Mouse (Mus musculus) kidney, embryonic 16.5 days (tissue): ENCODE measurements around the gene Pgr. TPM values are rescaled to one million over a fixed set of nuclear protein-coding genes. Genes with fewer than 3 reads are reported as not detected.
A peak's percentile ranks its signal among the peaks of the same experiment; 100 is the strongest.

Source experiments
- ATAC-seq: fragments of 200-750 bp; cut with Nextera tagmentation; 2 replicates; pipeline ENCODE4 v1.8.0; 2017; ENCODE audit warnings: moderate TSS enrichment; ENCODE audit not compliant: low FRiP score, low TSS enrichment
- H3K27ac ChIP-seq: fragments of 300-500 bp; sonication (generic); 2 replicates; pipeline ENCODE4 v1.5.1; 2014; ENCODE audit warnings: low read length
- H3K27me3 ChIP-seq: fragments of 300-500 bp; sonication (generic); 2 replicates; pipeline ENCODE4 v1.6.1; 2014; ENCODE audit warnings: low read length, control low read depth, mixed read lengths; ENCODE audit not compliant: insufficient read depth
- H3K36me3 ChIP-seq: fragments of 300-500 bp; sonication (generic); 2 replicates; pipeline ENCODE4 v1.6.1; 2014; ENCODE audit warnings: low read length, control low read depth, mixed read lengths; ENCODE audit not compliant: insufficient read depth
- H3K4me1 ChIP-seq: fragments of 300-500 bp; sonication (generic); 2 replicates; pipeline ENCODE4 v1.6.1; 2014; ENCODE audit warnings: low read length, control low read depth, mixed read lengths; ENCODE audit not compliant: insufficient read depth
- H3K4me2 ChIP-seq: fragments of 300-500 bp; sonication (generic); replicated peaks from 2 replicates; pipeline ENCODE4 v1.6.1; 2014; ENCODE audit warnings: low read depth, low read length
- H3K4me3 ChIP-seq: fragments of 300-500 bp; sonication (generic); 2 replicates; pipeline ENCODE4 v1.5.1; 2014; ENCODE audit warnings: mild to moderate bottlenecking, low read length
- H3K9ac ChIP-seq: fragments of 300-500 bp; sonication (generic); replicated peaks from 2 replicates; pipeline ENCODE4 v1.6.1; 2014; ENCODE audit warnings: low read length
- H3K9me3 ChIP-seq: fragments of 300-500 bp; sonication (generic); 2 replicates; pipeline ENCODE4 v1.6.1; 2016; ENCODE audit warnings: low read length, control low read depth
- WGBS: fragments of 180-500 bp; shearing (Covaris S2); extraction: QIAGEN DNeasy Blood & Tissue Kit; methylation state at CpG from one replicate; pipeline ENCODE4 v1.1.7; 2014; 5-methylcytosine and 5-hydroxymethylcytosine counted together
- polyA plus RNA-seq: library from polyadenylated mRNA; unstranded; fragments of >200 nt; fragmentation: Nextera tagmentation; extraction: Ambion mirVana; gene quantifications from 2 replicates; pipeline ENCODE4 v1.2.1, GENCODE M21; 2015

Pgr gene
- polyA plus RNA-seq, 1 experiment from 2014 or later, result 1.3 TPM

DNA sequence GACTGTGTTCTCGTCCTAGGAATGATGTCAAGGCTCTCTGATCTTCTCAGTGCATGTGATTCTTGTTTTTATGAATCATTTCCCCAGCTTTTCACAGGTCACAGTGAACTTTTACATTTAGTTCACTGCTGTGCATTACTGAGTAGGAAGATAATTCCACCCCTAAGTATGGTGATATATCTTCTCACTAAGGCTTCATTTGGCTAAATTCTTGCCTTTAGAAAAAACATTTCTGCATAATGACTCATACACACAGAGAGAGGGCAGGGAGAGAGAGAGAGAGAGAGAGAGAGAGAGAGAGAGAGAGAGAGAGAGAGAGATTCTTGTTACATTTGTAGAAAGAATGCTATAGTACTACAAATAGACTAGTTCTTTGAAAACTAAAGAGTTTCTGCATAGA lies 38.1 kb downstream of the Pgr start:
- H3K4me1 ChIP-seq, result no peaks in the 10 kb centered on the region
- WGBS, result 38% methylated on average over 1 of the region's 1 CpGs
- no peaks in the 10 kb centered on the region for H3K27me3 ChIP-seq
- no peaks in the 10 kb centered on the region for H3K9me3 ChIP-seq
- no peak overlapping the region for H3K9ac ChIP-seq
- no peak overlapping the region for H3K4me2 ChIP-seq
- no peak overlapping the region for H3K4me3 ChIP-seq
- ATAC-seq, result no peak
- no peaks in the 10 kb centered on the region for H3K36me3 ChIP-seq
- no peak overlapping the region for H3K27ac ChIP-seq

DNA sequence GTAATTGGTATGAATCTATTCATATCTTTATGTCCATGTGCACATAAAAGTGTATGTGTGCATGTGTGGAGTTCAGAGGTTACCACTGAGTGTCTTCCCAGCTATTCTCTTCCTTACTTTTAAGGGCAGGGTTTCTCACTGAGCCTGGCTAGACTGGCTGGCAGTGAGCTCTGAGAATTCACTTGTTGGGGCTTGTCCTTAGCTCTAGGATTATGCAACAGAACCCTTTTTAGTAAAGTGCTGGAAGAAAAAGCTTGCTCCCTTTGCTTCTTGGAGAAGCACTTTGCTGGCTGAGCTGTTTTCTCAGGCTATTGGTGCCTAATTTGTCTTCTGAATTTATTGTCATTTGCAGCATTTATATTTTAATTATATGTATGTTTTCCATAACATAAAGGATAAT lies 53.7 kb downstream of the Pgr start:
- H3K4me1 ChIP-seq, result no peaks in the 10 kb centered on the region
- no peak overlapping the region for H3K27ac ChIP-seq
- H3K4me3 ChIP-seq, result no peak overlapping the region
- no peaks in the 10 kb centered on the region for H3K36me3 ChIP-seq
- H3K4me2 ChIP-seq, result no peak overlapping the region
- H3K9ac ChIP-seq, result no peak overlapping the region
- no peaks in the 10 kb centered on the region for H3K27me3 ChIP-seq
- H3K9me3 ChIP-seq, result no peaks in the 10 kb centered on the region
- no peak for ATAC-seq

- ATAC-seq, result peak; percentile 42; the same call in 1 of the 2 replicates
- WGBS, result 70% methylated on average over 8 of the region's 8 CpGs
- Histone ChIP-seq H3K9ac (no peak overlapping the region), H3K4me3 (no peak overlapping the region), H3K4me2 (no peak overlapping the region), H3K36me3 (no peaks in the 10 kb centered on the region), H3K9me3 (no peaks in the 10 kb centered on the region), H3K27ac (no peak overlapping the region), H3K27me3 (no peaks in the 10 kb centered on the region), H3K4me1 (no peaks in the 10 kb centered on the region)
These were observed 65.0 kb downstream of the Pgr start for GRCm38 (mm10) chr9:8964512-8965133.

DNA sequence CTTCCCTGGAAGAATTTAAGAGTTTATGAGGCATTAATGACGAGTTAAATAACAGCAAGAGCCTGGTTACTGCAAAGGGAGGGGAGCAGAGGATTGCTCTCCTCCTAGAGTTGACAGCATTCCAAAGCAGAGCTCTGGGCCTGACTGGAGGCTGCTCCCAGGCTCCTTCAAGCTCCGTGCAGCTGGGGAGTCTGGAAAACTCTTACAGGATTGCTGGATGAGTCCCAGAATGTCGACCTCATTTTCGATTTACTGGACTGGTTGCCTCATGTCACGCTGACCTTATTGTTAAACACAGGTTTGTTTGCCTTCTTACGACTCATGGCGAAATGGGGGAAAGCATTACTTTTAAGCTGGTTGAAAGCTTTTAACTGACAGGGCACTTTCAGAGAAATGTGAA lies 70.6 kb downstream of the Pgr start:
- no peak overlapping the region for H3K4me3 ChIP-seq
- no peak for ATAC-seq
- H3K9ac ChIP-seq, result no peak overlapping the region
- no peaks in the 10 kb centered on the region for H3K9me3 ChIP-seq
- WGBS, result 35% methylated on average over 7 of the region's 7 CpGs
- H3K27me3 ChIP-seq, result no peaks in the 10 kb centered on the region
- H3K4me1 ChIP-seq, result no peaks in the 10 kb centered on the region
- H3K4me2 ChIP-seq, result no peak overlapping the region
- no peaks in the 10 kb centered on the region for H3K36me3 ChIP-seq
- H3K27ac ChIP-seq, result no peak overlapping the region

DNA sequence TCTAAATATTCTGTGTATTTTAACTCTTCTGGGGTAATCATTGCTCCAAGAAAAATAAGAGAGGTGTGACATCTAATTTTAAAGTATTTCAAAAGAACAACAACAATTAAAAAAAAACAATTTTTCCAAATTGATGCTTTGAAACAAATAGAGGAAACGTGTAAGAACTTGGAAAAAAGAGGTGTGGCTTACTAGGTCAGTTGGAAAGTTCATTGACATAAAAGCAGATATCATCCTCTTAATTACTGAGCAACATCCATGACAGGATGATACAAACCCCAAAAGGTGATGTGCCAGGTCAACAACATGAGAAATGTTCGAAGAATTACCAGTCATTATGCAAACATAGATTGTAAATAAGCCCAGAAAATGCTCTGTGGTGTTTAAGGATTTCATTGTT lies 71.9 kb downstream of the Pgr start, which contains the start of gene Gm16485:
TSS of gene Gm16485 (plus strand) at position 301 of the 400 bp plus-strand sequence.
- no peak for ATAC-seq
- Histone ChIP-seq H3K9ac (no peak within 1 kb of the TSS), H3K27me3 (no peaks in the 10 kb centered on the region), H3K4me3 (no peak within 1 kb of the TSS), H3K4me2 (no peak within 1 kb of the TSS), H3K36me3 (no peaks in the 10 kb centered on the region), H3K27ac (no peak within 1 kb of the TSS), H3K4me1 (no peaks in the 10 kb centered on the region), H3K9me3 (no peaks in the 10 kb centered on the region)
- WGBS, result 61% methylated on average over 2 of the region's 2 CpGs

- ATAC-seq, result no peak
- no peaks in the 10 kb centered on the region for H3K4me1 ChIP-seq
- 27% methylated on average over 2 of the region's 2 CpGs for WGBS
- H3K4me3 ChIP-seq, result no peak overlapping the region
- H3K27ac ChIP-seq, result no peak overlapping the region
- no peaks in the 10 kb centered on the region for H3K9me3 ChIP-seq
- no peak overlapping the region for H3K4me2 ChIP-seq
- H3K36me3 ChIP-seq, result no peaks in the 10 kb centered on the region
- no peak overlapping the region for H3K9ac ChIP-seq
- H3K27me3 ChIP-seq, result no peaks in the 10 kb centered on the region
These were observed 78.1 kb downstream of the Pgr start for GRCm38 (mm10) chr9:8977775-8978174.

- H3K4me2 ChIP-seq, result no peak overlapping the region
- no peak for ATAC-seq
- H3K36me3 ChIP-seq, result no peaks in the 10 kb centered on the region
- no peaks in the 10 kb centered on the region for H3K27me3 ChIP-seq
- H3K4me1 ChIP-seq, result no peaks in the 10 kb centered on the region
- H3K9ac ChIP-seq, result no peak overlapping the region
- no peak overlapping the region for H3K27ac ChIP-seq
- no peaks in the 10 kb centered on the region for H3K9me3 ChIP-seq
- WGBS, result 83% methylated on average over 3 of the region's 3 CpGs
- no peak overlapping the region for H3K4me3 ChIP-seq
These were observed 82.7 kb downstream of the Pgr start for GRCm38 (mm10) chr9:8982315-8982714.

DNA sequence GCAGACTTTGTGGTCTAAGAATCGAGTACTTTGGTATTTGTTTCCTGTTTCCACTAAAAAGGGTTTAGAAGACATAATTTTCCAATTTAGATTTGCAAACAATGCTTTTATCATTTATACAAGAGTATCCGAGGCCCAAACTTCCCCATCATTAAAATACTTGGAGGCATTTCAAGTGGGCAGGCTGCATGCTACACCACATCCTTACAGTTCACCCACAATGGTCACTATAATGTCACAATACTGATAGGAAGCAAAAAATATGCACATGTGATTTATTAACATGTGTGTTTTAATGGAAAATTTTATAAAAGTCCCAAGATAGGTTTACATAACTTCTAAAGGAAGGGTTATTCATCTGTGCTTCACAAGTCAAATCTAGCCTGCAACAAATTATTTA lies 96.9 kb downstream of the Pgr start:
- 73% methylated on average over 2 of the region's 2 CpGs for WGBS
- ATAC-seq, result no peak
- peaks cover 11% of the 10 kb centered on the region; the same call in 1 of the 2 replicates for H3K36me3 ChIP-seq

DNA sequence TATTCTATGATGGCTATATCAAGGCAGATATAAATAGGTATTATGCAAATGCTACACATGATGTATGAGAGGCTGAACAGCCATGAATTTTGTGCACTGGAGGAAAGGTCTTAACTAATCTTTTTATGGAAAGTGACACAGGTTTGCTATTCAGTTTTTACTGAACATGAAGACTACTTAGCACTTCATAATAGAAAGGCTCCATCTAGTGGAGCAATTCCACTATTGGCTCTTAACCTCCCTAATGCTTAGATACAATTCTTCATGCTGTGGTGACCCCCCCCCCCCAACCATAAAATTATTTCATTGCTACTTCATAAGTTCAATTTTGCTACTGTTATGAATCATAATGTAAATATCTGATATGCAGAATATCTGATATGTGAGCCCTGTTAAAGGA lies 101.5 kb downstream of the Pgr start:
- Histone ChIP-seq H3K36me3 (peaks cover 27% of the 10 kb centered on the region), H3K27ac (no peak overlapping the region), H3K4me3 (no peak overlapping the region), H3K4me1 (no peaks in the 10 kb centered on the region), H3K9me3 (no peaks in the 10 kb centered on the region), H3K4me2 (no peak overlapping the region), H3K27me3 (no peaks in the 10 kb centered on the region), H3K9ac (no peak overlapping the region)
- ATAC-seq, result no peak

More for the DNA sequence above, 96.9 kb downstream of the Pgr start:
- no peak overlapping the region for H3K4me3 ChIP-seq
- no peaks in the 10 kb centered on the region for H3K4me1 ChIP-seq
- H3K27ac ChIP-seq, result no peak overlapping the region
- no peak overlapping the region for H3K4me2 ChIP-seq
- no peaks in the 10 kb centered on the region for H3K27me3 ChIP-seq
- no peak overlapping the region for H3K9ac ChIP-seq
- no peaks in the 10 kb centered on the region for H3K9me3 ChIP-seq

DNA sequence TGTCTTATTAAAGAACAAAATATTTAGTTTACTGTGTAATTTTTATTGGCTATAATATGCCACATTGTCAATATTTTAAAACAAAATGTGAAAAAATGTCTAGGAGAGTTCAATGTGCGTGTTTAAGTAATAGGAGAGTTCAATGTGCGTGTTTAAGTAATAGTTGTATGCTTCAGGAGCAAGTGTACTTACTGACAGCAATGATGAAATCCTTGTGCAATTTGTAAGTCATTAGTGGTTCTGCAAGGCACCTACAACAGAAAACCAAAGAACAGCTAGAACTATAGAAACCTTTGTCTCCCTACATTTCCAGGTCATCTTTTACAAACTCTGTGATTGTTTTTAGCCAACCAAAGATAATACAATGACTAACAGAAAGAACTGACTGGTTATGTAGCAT lies 115.5 kb downstream of the Pgr start:
- no peak overlapping the region for H3K9ac ChIP-seq
- H3K36me3 ChIP-seq, result peaks cover 23% of the 10 kb centered on the region
- no peak overlapping the region for H3K4me2 ChIP-seq
- no peaks in the 10 kb centered on the region for H3K9me3 ChIP-seq
- H3K27me3 ChIP-seq, result no peaks in the 10 kb centered on the region
- H3K4me3 ChIP-seq, result no peak overlapping the region
- no peak overlapping the region for H3K27ac ChIP-seq
- H3K4me1 ChIP-seq, result no peaks in the 10 kb centered on the region
- WGBS, result 92% methylated on average over 2 of the region's 2 CpGs
- no peak for ATAC-seq
